Mouse (Mus musculus): Measurements from ENCODE around the gene Rab44. TPM values are rescaled to one million over a fixed set of nuclear protein-coding genes. Genes with fewer than 3 reads are reported as not detected.

Rab44 gene
- total and polyA plus RNA-seq, 3 experiments, result 0.23 to 0.70 TPM; not detected in 1

GRCm38 (mm10) chr17:29168996-29169601 is 55.2 kb downstream of the Rab44 start:
- H3K4me1 ChIP-seq (ENCODE audit: control insufficient read depth, insufficient read depth, low read length), result no peaks in the 10 kb centered on the region; the same call in 1 of the 2 replicates
- no peak for DNase-seq
- no peak overlapping the region for H3K27ac ChIP-seq
- TF ChIP-seq EP300 (IDR thresholded peaks at IDR 0.05; ENCODE audit: insufficient read depth, low read depth, low read length) (no peak), CTCF (IDR thresholded peaks at IDR 0.05) (peak; percentile 62)
- no peak overlapping the region for H3K9ac ChIP-seq (ENCODE audit: low read depth, low read length)
- H3K36me3 ChIP-seq (ENCODE audit: control insufficient read depth, insufficient read depth, low read length), result no peaks in the 10 kb centered on the region
- no peaks in the 10 kb centered on the region for H3K27me3 ChIP-seq (ENCODE audit: control insufficient read depth, insufficient read depth, low read length)
- intact Hi-C loops (cut with DNase I), result no loop called here
- H3K4me3 ChIP-seq, result no peak overlapping the region
- 70% methylated on average over 12 of the region's 12 CpGs for WGBS
- H3K79me2 ChIP-seq (replicated peaks; ENCODE audit: control insufficient read depth, insufficient read depth, low read length), result no peaks in the 10 kb centered on the region

- Histone ChIP-seq H3K27me3 (ENCODE audit: control insufficient read depth, insufficient read depth, low read length) (no peaks in the 10 kb centered on the region), H3K27ac (no peak overlapping the region), H3K4me3 (no peak overlapping the region), H3K79me2 (replicated peaks; ENCODE audit: control insufficient read depth, insufficient read depth, low read length) (no peaks in the 10 kb centered on the region), H3K9ac (ENCODE audit: low read depth, low read length) (no peak overlapping the region), H3K4me1 (ENCODE audit: control insufficient read depth, insufficient read depth, low read length) (no peaks in the 10 kb centered on the region; the same call in 1 of the 2 replicates), H3K36me3 (ENCODE audit: control insufficient read depth, insufficient read depth, low read length) (no peaks in the 10 kb centered on the region)
- no peak for DNase-seq
- no peak for TF ChIP-seq CTCF (IDR thresholded peaks at IDR 0.05)
- no peak for TF ChIP-seq EP300 (IDR thresholded peaks at IDR 0.05; ENCODE audit: insufficient read depth, low read depth, low read length)
- TF ChIP-seq POLR2A (IDR thresholded peaks at IDR 0.05; ENCODE audit: insufficient read depth, low read depth, low read length), result no peak
- 75% methylated on average over 14 of the region's 14 CpGs for WGBS
- intact Hi-C loops (cut with DNase I), result loop anchor here (2.0 to 10.0 kb wide), 3 partner anchors 72 to 344 kb away; no protein-coding TSS in a partner anchor
These were observed 56.6 kb downstream of the Rab44 start for GRCm38 (mm10) chr17:29170431-29171000.

GRCm38 (mm10) chr17:29171001-29171772 is 57.2 kb downstream of the Rab44 start:
- Histone ChIP-seq H3K27ac (no peak overlapping the region), H3K9ac (ENCODE audit: low read depth, low read length) (no peak overlapping the region), H3K79me2 (replicated peaks; ENCODE audit: control insufficient read depth, insufficient read depth, low read length) (no peaks in the 10 kb centered on the region), H3K27me3 (ENCODE audit: control insufficient read depth, insufficient read depth, low read length) (no peaks in the 10 kb centered on the region), H3K4me3 (no peak overlapping the region), H3K4me1 (ENCODE audit: control insufficient read depth, insufficient read depth, low read length) (no peaks in the 10 kb centered on the region; the same call in 1 of the 2 replicates), H3K36me3 (ENCODE audit: control insufficient read depth, insufficient read depth, low read length) (no peaks in the 10 kb centered on the region)
- DNase-seq, result peak; percentile 84 to 87
- intact Hi-C loops (cut with DNase I), result loop anchor here (1.0 to 10.0 kb wide), 4 partner anchors 72 to 344 kb away; no protein-coding TSS in a partner anchor
- peak; percentile 81 for TF ChIP-seq EP300 (IDR thresholded peaks at IDR 0.05; ENCODE audit: insufficient read depth, low read depth, low read length)
- no peak; the same call in 1 of the 2 replicates for TF ChIP-seq CTCF (IDR thresholded peaks at IDR 0.05)
- no peak for TF ChIP-seq POLR2A (IDR thresholded peaks at IDR 0.05; ENCODE audit: insufficient read depth, low read depth, low read length)
- 20% methylated on average over 14 of the region's 14 CpGs for WGBS

DNA sequence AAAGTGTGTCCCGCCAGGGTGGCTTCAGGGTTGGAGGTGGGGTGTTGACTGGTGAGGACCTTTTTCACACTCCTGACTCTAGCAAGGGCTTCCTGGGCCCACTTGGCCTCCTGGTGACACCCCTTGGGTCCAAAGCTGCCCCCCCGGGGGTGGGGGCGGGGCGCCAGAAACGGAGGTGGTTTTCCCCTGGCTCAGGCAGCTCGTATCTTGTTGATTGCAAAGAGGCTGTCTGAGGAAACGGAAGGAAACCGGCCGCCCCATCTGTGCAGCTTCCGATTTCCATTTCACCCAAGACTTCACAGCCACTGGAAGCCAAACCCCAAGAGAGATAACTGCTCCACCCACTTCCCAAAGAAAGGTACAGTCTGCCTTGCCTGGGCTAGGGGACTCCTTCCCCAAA is 58.1 kb downstream of the Rab44 start:
- TF ChIP-seq EP300 (IDR thresholded peaks at IDR 0.05; ENCODE audit: insufficient read depth, low read depth, low read length) (no peak), POLR2A (IDR thresholded peaks at IDR 0.05; ENCODE audit: insufficient read depth, low read depth, low read length) (no peak), CTCF (IDR thresholded peaks at IDR 0.05) (no peak)
- WGBS, result 20% methylated on average over 10 of the region's 10 CpGs
- Histone ChIP-seq H3K9ac (ENCODE audit: low read depth, low read length) (no peak overlapping the region), H3K36me3 (ENCODE audit: control insufficient read depth, insufficient read depth, low read length) (no peaks in the 10 kb centered on the region), H3K27me3 (ENCODE audit: control insufficient read depth, insufficient read depth, low read length) (no peaks in the 10 kb centered on the region), H3K27ac (no peak overlapping the region), H3K4me1 (ENCODE audit: control insufficient read depth, insufficient read depth, low read length) (no peaks in the 10 kb centered on the region; the same call in 1 of the 2 replicates), H3K4me3 (no peak overlapping the region), H3K79me2 (replicated peaks; ENCODE audit: control insufficient read depth, insufficient read depth, low read length) (no peaks in the 10 kb centered on the region)
- intact Hi-C loops (cut with DNase I), result loop anchor here (10.0 kb wide), 1 partner anchor 343 kb away; no protein-coding TSS in a partner anchor
- peak in 1 of 2 experiments; percentile 68 for DNase-seq

- H3K79me2 ChIP-seq (replicated peaks; ENCODE audit: control insufficient read depth, insufficient read depth, low read length), result no peaks in the 10 kb centered on the region
- H3K36me3 ChIP-seq (ENCODE audit: control insufficient read depth, insufficient read depth, low read length), result no peaks in the 10 kb centered on the region
- no peak overlapping the region for H3K4me3 ChIP-seq
- 80% methylated on average over 8 of the region's 8 CpGs for WGBS
- no peak for DNase-seq
- H3K27ac ChIP-seq, result no peak overlapping the region
- no peak for TF ChIP-seq POLR2A (IDR thresholded peaks at IDR 0.05; ENCODE audit: insufficient read depth, low read depth, low read length)
- no peak for TF ChIP-seq CTCF (IDR thresholded peaks at IDR 0.05)
- TF ChIP-seq EP300 (IDR thresholded peaks at IDR 0.05; ENCODE audit: insufficient read depth, low read depth, low read length), result no peak
- H3K4me1 ChIP-seq (ENCODE audit: control insufficient read depth, insufficient read depth, low read length), result no peaks in the 10 kb centered on the region; the same call in 1 of the 2 replicates
- no peaks in the 10 kb centered on the region for H3K27me3 ChIP-seq (ENCODE audit: control insufficient read depth, insufficient read depth, low read length)
- intact Hi-C loops (cut with DNase I), result loop anchor here (10.0 kb wide), 1 partner anchor 342 kb away; no protein-coding TSS in a partner anchor
- H3K9ac ChIP-seq (ENCODE audit: low read depth, low read length), result no peak overlapping the region
These were observed 59.2 kb downstream of the Rab44 start for GRCm38 (mm10) chr17:29173165-29173564.
